Mouse (Mus musculus) olfactory bulb, adult 2 months (tissue): ENCODE data around the gene Ramp1.

Experiments
- CTCF ChIP-seq: fragments of 200-500 bp; IDR thresholded peaks from 2 replicates; pipeline ENCODE4 v1.5.1; 2012; ENCODE audit warnings: low read depth, mild to moderate bottlenecking, low read length, moderate library complexity; ENCODE audit not compliant: insufficient read depth
- POLR2A ChIP-seq: fragments of 200-500 bp; IDR thresholded peaks from 2 replicates; pipeline ENCODE4 v1.6.1; 2012; ENCODE audit warnings: mild to moderate bottlenecking, low read depth, low read length, moderate library complexity; ENCODE audit not compliant: insufficient read depth

DNA sequence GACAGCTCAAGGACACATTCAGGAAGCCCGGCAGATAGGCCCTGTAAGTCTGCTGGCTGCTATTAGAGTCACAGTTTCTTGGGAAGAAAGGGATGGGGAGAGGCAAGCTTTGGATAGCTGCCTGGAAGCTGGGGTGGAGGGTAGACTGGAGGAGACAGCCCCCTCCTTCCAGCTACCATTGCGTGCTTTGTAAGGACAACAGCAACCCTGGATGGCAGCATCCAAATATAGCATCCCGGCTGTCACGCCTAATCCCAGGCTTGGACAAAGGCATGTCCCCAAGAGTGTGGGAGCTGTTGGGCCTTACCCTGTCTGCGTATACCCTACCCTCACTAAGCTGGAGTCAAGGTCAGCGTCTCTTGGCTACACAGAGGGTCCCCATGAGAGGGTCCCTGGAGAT lies 29.7 kb downstream of the Ramp1 start:
- no peak for TF ChIP-seq POLR2A
- TF ChIP-seq CTCF, result no peak
